21 mouse cellular contexts compared by ENCODE assay signal in genomic region chr3:144400870-144401269, GRCm38 (mm10).
A peak's percentile ranks its signal among the peaks of the same experiment; 100 is the strongest.
DNase-seq lines count a peak whose midpoint lies in the region; ATAC-seq and TF ChIP-seq lines count a peak whose summit lies in the region.
"Had no signal": no experiment of that assay in that cellular context is flagged by ENCODE, and none has a peak within 500 bp of the region (broad histone marks: within the 10 kb centered on the region; RNA-seq: fewer than 3 reads in every experiment).

No protein-coding gene starts in this region.

- no peak for ATAC-seq in liver, postnatal 0 days
- peak; percentile 40 for ATAC-seq in liver, embryonic 15.5 days (ENCODE audit: insufficient read depth)
- no peak for ATAC-seq in intestine, embryonic 15.5 days
- ATAC-seq: intestine, postnatal 0 days; Patski had no signal

- H3K4me2 ChIP-seq in liver, postnatal 0 days (ENCODE audit: low read depth, low read length), result no peak overlapping the region
- H3K4me2 ChIP-seq in liver, embryonic 15.5 days, result no peak overlapping the region
- no peak overlapping the region for H3K4me2 ChIP-seq in intestine, embryonic 15.5 days (replicated peaks)
- H3K4me2 ChIP-seq: forebrain, embryonic 12.5 days; hindbrain, embryonic 15.5 days; lung, embryonic 14.5 days had no signal

- peak overlapping the region; percentile 57; the same call in 1 of the 2 replicates for H3K27ac ChIP-seq in heart, embryonic 10.5 days
- no peak overlapping the region for H3K27ac ChIP-seq in liver, postnatal 0 days (ENCODE audit: low read depth)
- no peak overlapping the region for H3K27ac ChIP-seq in liver, embryonic 15.5 days (replicated peaks)
- H3K27ac ChIP-seq in intestine, embryonic 15.5 days, result no peak overlapping the region
- H3K27ac ChIP-seq: forebrain, embryonic 12.5 days; hindbrain, embryonic 15.5 days; kidney, postnatal 0 days; layer of hippocampus, adult 2 months; limb, embryonic 10.5 days had no signal

- H3K9ac ChIP-seq in liver, postnatal 0 days (replicated peaks), result no peak overlapping the region
- no peak overlapping the region for H3K9ac ChIP-seq in liver, embryonic 15.5 days
- H3K9ac ChIP-seq in intestine, embryonic 15.5 days, result no peak overlapping the region
- H3K9ac ChIP-seq: forebrain, embryonic 12.5 days; hindbrain, embryonic 15.5 days; lung, embryonic 14.5 days had no signal

- no peaks in the 10 kb centered on the region for H3K9me3 ChIP-seq in heart, embryonic 10.5 days
- H3K9me3 ChIP-seq in liver, postnatal 0 days (ENCODE audit: low read length), result no peaks in the 10 kb centered on the region
- no peaks in the 10 kb centered on the region for H3K9me3 ChIP-seq in liver, embryonic 15.5 days (replicated peaks)
- H3K9me3 ChIP-seq in intestine, embryonic 15.5 days, result no peaks in the 10 kb centered on the region
- H3K9me3 ChIP-seq: forebrain, embryonic 12.5 days; hindbrain, embryonic 15.5 days; limb, embryonic 10.5 days had no signal

- no peak for DNase-seq in heart, embryonic 10.5 days (ENCODE audit: low spot score)
- DNase-seq in heart, postnatal 10 days, result no peak
- peak; percentile 23 for DNase-seq in liver
- no peak for DNase-seq in liver, postnatal 0 days
- DNase-seq in adrenal gland, postnatal 10 days, result no peak
- DNase-seq: cerebellum, adult 9-10 months; embryo, embryonic 11 days; gastrocnemius, postnatal 25 days; lung, embryonic 14.5 days; lung, postnatal 4 days; midbrain, embryonic 14.5 days; thymus, postnatal 36 days had no signal

- H3K27me3 ChIP-seq in heart, embryonic 10.5 days (ENCODE audit: insufficient read depth, poor library complexity, severe bottlenecking), result 0 out of 2 replicates have a peak, but pooled peaks cover 8% of the 10 kb centered on the region
- H3K27me3 ChIP-seq in liver, postnatal 0 days (ENCODE audit: insufficient read depth, low read length), result no peaks in the 10 kb centered on the region
- H3K27me3 ChIP-seq in liver, embryonic 15.5 days, result no peaks in the 10 kb centered on the region
- no peaks in the 10 kb centered on the region for H3K27me3 ChIP-seq in intestine, embryonic 15.5 days (replicated peaks)
- H3K27me3 ChIP-seq: hindbrain, embryonic 15.5 days; Patski had no signal

- whole genome bisulfite sequencing in heart, embryonic 10.5 days, result 18% methylated on average over 7 of the region's 7 CpGs
- WGBS in liver, postnatal 0 days (ENCODE audit: insufficient replicate concordance), result 18% methylated on average over 7 of the region's 7 CpGs
- 9% methylated on average over 7 of the region's 7 CpGs for WGBS in liver, embryonic 15.5 days (ENCODE audit: insufficient replicate concordance)
- 37% methylated on average over 7 of the region's 7 CpGs for WGBS in intestine, embryonic 15.5 days

- TF ChIP-seq EP300 in liver, postnatal 0 days (IDR thresholded peaks at IDR 0.05; ENCODE audit: low read depth), result no peak

- peaks cover 30% of the 10 kb centered on the region for H3K4me1 ChIP-seq in heart, embryonic 10.5 days
- H3K4me1 ChIP-seq in liver, postnatal 0 days (ENCODE audit: insufficient read depth), result no peaks in the 10 kb centered on the region
- peaks cover 23% of the 10 kb centered on the region for H3K4me1 ChIP-seq in liver, embryonic 15.5 days (replicated peaks)
- H3K4me1 ChIP-seq in intestine, embryonic 15.5 days (replicated peaks), result peaks cover 9% of the 10 kb centered on the region; the same call in 1 of the 2 replicates

- TF ChIP-seq CTCF in liver, postnatal 0 days (IDR thresholded peaks at IDR 0.05; ENCODE audit: low read depth), result no peak

- intact Hi-C loops in heart, postnatal 10 days (cut with DNase I), result no loop called here

- H3K4me3 ChIP-seq in heart, embryonic 10.5 days, result no peak overlapping the region
- H3K4me3 ChIP-seq in liver, postnatal 0 days (ENCODE audit: low read depth, low read length), result no peak overlapping the region
- H3K4me3 ChIP-seq in liver, embryonic 15.5 days (replicated peaks), result no peak overlapping the region
- H3K4me3 ChIP-seq in intestine, embryonic 15.5 days (replicated peaks), result no peak overlapping the region
- H3K4me3 ChIP-seq: forebrain, embryonic 12.5 days; hindbrain, embryonic 15.5 days; layer of hippocampus, adult 2 months; limb, embryonic 10.5 days had no signal

- H3K36me3 ChIP-seq in heart, embryonic 10.5 days, result no peaks in the 10 kb centered on the region
- H3K36me3 ChIP-seq in liver, postnatal 0 days (replicated peaks; ENCODE audit: insufficient read depth, low read length), result no peaks in the 10 kb centered on the region
- H3K36me3 ChIP-seq in liver, embryonic 15.5 days (replicated peaks), result no peaks in the 10 kb centered on the region
- no peaks in the 10 kb centered on the region for H3K36me3 ChIP-seq in intestine, embryonic 15.5 days
- H3K36me3 ChIP-seq: forebrain, embryonic 12.5 days; hindbrain, embryonic 15.5 days; limb, embryonic 10.5 days had no signal
